Mouse (Mus musculus) heart, embryonic 15.5 days (tissue): ENCODE results near the gene Gm10638. TPM values are rescaled to one million over a fixed set of nuclear protein-coding genes. Genes with fewer than 3 reads are reported as not detected.
A peak's percentile ranks its signal among the peaks of the same experiment; 100 is the strongest.

Source experiments
- ATAC-seq: fragments of 200-750 bp; cut with Nextera tagmentation; replicated peaks from 2 replicates; pipeline ENCODE4 v1.8.0; 2017; ENCODE audit warnings: low read depth, moderate TSS enrichment; ENCODE audit not compliant: insufficient number of reproducible peaks, insufficient read depth, low FRiP score
- H3K27ac ChIP-seq: fragments of 300-500 bp; sonication (generic); 2 replicates; pipeline ENCODE4 v1.5.1; 2015; ENCODE audit warnings: mild to moderate bottlenecking, inconsistent platforms
- H3K27me3 ChIP-seq: fragments of 300-500 bp; sonication (generic); 2 replicates; pipeline ENCODE4 v1.6.1; 2015; ENCODE audit warnings: inconsistent platforms
- H3K36me3 ChIP-seq: fragments of 300-500 bp; sonication (generic); 2 replicates; pipeline ENCODE4 v1.6.1; 2015; ENCODE audit warnings: mild to moderate bottlenecking, inconsistent platforms
- H3K4me1 ChIP-seq: fragments of 300-500 bp; sonication (generic); replicated peaks from 2 replicates; pipeline ENCODE4 v1.6.1; 2015; ENCODE audit warnings: inconsistent platforms
- H3K4me2 ChIP-seq: fragments of 300-500 bp; sonication (generic); 2 replicates; pipeline ENCODE4 v1.6.1; 2015; ENCODE audit warnings: inconsistent platforms, mild to moderate bottlenecking, moderate library complexity
- H3K4me3 ChIP-seq: fragments of 300-500 bp; sonication (generic); 2 replicates; pipeline ENCODE4 v1.5.1; 2015; ENCODE audit warnings: mild to moderate bottlenecking, inconsistent platforms
- H3K9ac ChIP-seq: fragments of 300-500 bp; sonication (generic); 2 replicates; pipeline ENCODE4 v1.6.1; 2015; ENCODE audit warnings: mild to moderate bottlenecking, inconsistent platforms
- H3K9me3 ChIP-seq: fragments of 300-500 bp; sonication (generic); replicated peaks from 2 replicates; pipeline ENCODE4 v1.6.1; 2016; ENCODE audit warnings: inconsistent platforms
- WGBS: fragments of 180-500 bp; shearing (Covaris S2); methylation state at CpG from one replicate; pipeline ENCODE4 v1.1.7; 2015; ENCODE audit warnings: mixed read lengths; 5-methylcytosine and 5-hydroxymethylcytosine counted together
- polyA plus RNA-seq: library from polyadenylated mRNA; unstranded; fragments of >200 nt; fragmentation: Nextera tagmentation; extraction: Ambion mirVana; gene quantifications from 2 replicates; pipeline ENCODE4 v1.2.1, GENCODE M21; 2015

The Gm10638 gene
- polyA plus RNA-seq, result 3.9 and 4.2 TPM in 2 replicates

- Histone ChIP-seq H3K4me1 (peaks cover 41% of the 10 kb centered on the region), H3K27ac (peak within 1 kb of the TSS; percentile 98), H3K4me3 (peak within 1 kb of the TSS; percentile 96), H3K9me3 (no peaks in the 10 kb centered on the region), H3K4me2 (peak within 1 kb of the TSS; percentile 70), H3K36me3 (no peaks in the 10 kb centered on the region), H3K9ac (peak within 1 kb of the TSS; percentile 99), H3K27me3 (no peaks in the 10 kb centered on the region)
- WGBS, result under 1% methylated on average over 61 of the region's 88 CpGs
- ATAC-seq, result peak; percentile 82
Measured at GRCm38 (mm10) chr8:86745221-86745934, at the start of gene Gm10638, which contains the start of gene Siah1a. Gene Gm10638 (plus strand): TSS chr8:86745699. Gene Siah1a (minus strand): TSS chr8:86745934.

GRCm38 (mm10) chr8:86695703-86696102 lies 49.8 kb upstream of the Gm10638 start:
- 93% methylated on average over 2 of the region's 2 CpGs for WGBS
- no peak overlapping the region for H3K9ac ChIP-seq
- H3K4me1 ChIP-seq, result peaks cover 9% of the 10 kb centered on the region
- H3K4me2 ChIP-seq, result no peak overlapping the region
- H3K4me3 ChIP-seq, result no peak overlapping the region
- ATAC-seq, result no peak
- no peak overlapping the region for H3K27ac ChIP-seq
- H3K36me3 ChIP-seq, result 0 out of 2 replicates have a peak, but pooled peaks cover 5% of the 10 kb centered on the region
- no peaks in the 10 kb centered on the region for H3K27me3 ChIP-seq
- no peaks in the 10 kb centered on the region for H3K9me3 ChIP-seq

- Histone ChIP-seq H3K27ac (peak overlapping the region; percentile 10; the same call in 1 of the 2 replicates), H3K4me2 (no peak overlapping the region), H3K9me3 (no peaks in the 10 kb centered on the region), H3K27me3 (no peaks in the 10 kb centered on the region), H3K9ac (no peak overlapping the region), H3K36me3 (0 out of 2 replicates have a peak, but pooled peaks cover 5% of the 10 kb centered on the region), H3K4me1 (peaks cover 9% of the 10 kb centered on the region), H3K4me3 (no peak overlapping the region)
- no peak; the same call in 1 of the 2 replicates for ATAC-seq
- 44% methylated on average over 1 of the region's 1 CpGs for WGBS
Measured at GRCm38 (mm10) chr8:86698811-86699421, 46.6 kb upstream of the Gm10638 start.

- H3K27ac ChIP-seq, result no peak overlapping the region
Measured at GRCm38 (mm10) chr8:86699471-86699870, 46.0 kb upstream of the Gm10638 start.

GRCm38 (mm10) chr8:86702453-86702852 lies 43.0 kb upstream of the Gm10638 start:
- Histone ChIP-seq H3K36me3 (no peaks in the 10 kb centered on the region; the same call in 1 of the 2 replicates), H3K9ac (no peak overlapping the region), H3K4me3 (no peak overlapping the region), H3K4me2 (no peak overlapping the region), H3K27me3 (no peaks in the 10 kb centered on the region), H3K4me1 (peaks cover 9% of the 10 kb centered on the region), H3K27ac (no peak overlapping the region), H3K9me3 (no peaks in the 10 kb centered on the region)
- 76% methylated on average over 3 of the region's 3 CpGs for WGBS
- no peak for ATAC-seq

More at GRCm38 (mm10) chr8:86699471-86699870, 46.0 kb upstream of the Gm10638 start:
- Histone ChIP-seq H3K4me2 (no peak overlapping the region), H3K9ac (no peak overlapping the region), H3K4me3 (no peak overlapping the region), H3K36me3 (0 out of 2 replicates have a peak, but pooled peaks cover 5% of the 10 kb centered on the region), H3K4me1 (peaks cover 9% of the 10 kb centered on the region), H3K9me3 (no peaks in the 10 kb centered on the region), H3K27me3 (no peaks in the 10 kb centered on the region)
- ATAC-seq, result no peak
- WGBS, result 81% methylated on average over 12 of the region's 12 CpGs

- H3K4me2 ChIP-seq, result no peak overlapping the region
- ATAC-seq, result no peak
- H3K4me1 ChIP-seq, result no peaks in the 10 kb centered on the region
- peaks cover 5% of the 10 kb centered on the region; the same call in 1 of the 2 replicates for H3K36me3 ChIP-seq
- H3K9ac ChIP-seq, result no peak overlapping the region
- no peaks in the 10 kb centered on the region for H3K27me3 ChIP-seq
- no peak overlapping the region for H3K4me3 ChIP-seq
- no peak overlapping the region for H3K27ac ChIP-seq
- H3K9me3 ChIP-seq, result no peaks in the 10 kb centered on the region
- 84% methylated on average over 3 of the region's 3 CpGs for WGBS
Measured at GRCm38 (mm10) chr8:86705317-86705716, 40.2 kb upstream of the Gm10638 start.

- no peak overlapping the region for H3K4me2 ChIP-seq
- no peak for ATAC-seq
- H3K27me3 ChIP-seq, result no peaks in the 10 kb centered on the region
- H3K4me1 ChIP-seq, result no peaks in the 10 kb centered on the region
- no peaks in the 10 kb centered on the region for H3K9me3 ChIP-seq
- H3K4me3 ChIP-seq, result no peak overlapping the region
- H3K9ac ChIP-seq, result no peak overlapping the region
- 70% methylated on average over 5 of the region's 5 CpGs for WGBS
- no peak overlapping the region for H3K27ac ChIP-seq
- H3K36me3 ChIP-seq, result peaks cover 10% of the 10 kb centered on the region; the same call in 1 of the 2 replicates
Measured at GRCm38 (mm10) chr8:86706756-86707155, 38.7 kb upstream of the Gm10638 start.

- no peak; the same call in 1 of the 2 replicates for ATAC-seq
- H3K4me3 ChIP-seq, result no peak overlapping the region
- H3K36me3 ChIP-seq, result peaks cover 10% of the 10 kb centered on the region; the same call in 1 of the 2 replicates
- H3K9me3 ChIP-seq, result no peaks in the 10 kb centered on the region
- H3K27me3 ChIP-seq, result no peaks in the 10 kb centered on the region
- WGBS, result 66% methylated on average over 4 of the region's 4 CpGs
- no peak overlapping the region for H3K27ac ChIP-seq
- H3K4me1 ChIP-seq, result no peaks in the 10 kb centered on the region
- no peak overlapping the region for H3K4me2 ChIP-seq
- H3K9ac ChIP-seq, result no peak overlapping the region
Measured at GRCm38 (mm10) chr8:86707873-86708272, 37.6 kb upstream of the Gm10638 start.

- Histone ChIP-seq H3K9me3 (no peaks in the 10 kb centered on the region), H3K27me3 (no peaks in the 10 kb centered on the region), H3K9ac (no peak overlapping the region), H3K4me2 (no peak overlapping the region), H3K36me3 (peaks cover 25% of the 10 kb centered on the region), H3K4me1 (no peaks in the 10 kb centered on the region), H3K4me3 (no peak overlapping the region), H3K27ac (no peak overlapping the region)
- ATAC-seq, result no peak
- 82% methylated on average over 3 of the region's 3 CpGs for WGBS
Measured at GRCm38 (mm10) chr8:86712594-86712993, 32.9 kb upstream of the Gm10638 start.

GRCm38 (mm10) chr8:86713407-86714188 lies 31.9 kb upstream of the Gm10638 start:
- Histone ChIP-seq H3K9me3 (no peaks in the 10 kb centered on the region), H3K27me3 (no peaks in the 10 kb centered on the region)

More at GRCm38 (mm10) chr8:86713407-86714188, 31.9 kb upstream of the Gm10638 start:
- 85% methylated on average over 14 of the region's 14 CpGs for WGBS
- Histone ChIP-seq H3K9ac (no peak overlapping the region), H3K4me2 (no peak overlapping the region), H3K27ac (no peak overlapping the region), H3K4me3 (no peak overlapping the region), H3K4me1 (no peaks in the 10 kb centered on the region), H3K36me3 (peaks cover 30% of the 10 kb centered on the region)
- ATAC-seq, result no peak
